Mouse (Mus musculus): ENCODE results near the gene Pou6f1. TPM values are rescaled to one million over a fixed set of nuclear protein-coding genes. Genes with fewer than 3 reads are reported as not detected.

Gene Pou6f1
- polyA plus RNA-seq, 1 experiment from 2014 or later: 41.2 TPM

GRCm38 (mm10) chr15:100527900-100528299 lies 71.9 kb downstream of the Pou6f1 start:
- no peaks in the 10 kb centered on the region for H3K4me1 ChIP-seq (replicated peaks)
- H3K4me3 ChIP-seq: no peak overlapping the region
- no peak overlapping the region for H3K4me2 ChIP-seq
- no peaks in the 10 kb centered on the region for H3K9me3 ChIP-seq
- H3K36me3 ChIP-seq: peaks cover 32% of the 10 kb centered on the region
- no peak overlapping the region for H3K9ac ChIP-seq
- H3K27me3 ChIP-seq: no peaks in the 10 kb centered on the region
- H3K27ac ChIP-seq: no peak overlapping the region
- ATAC-seq (ENCODE audit: low FRiP score): no peak
- WGBS: 90% methylated on average over 5 of the region's 5 CpGs

DNA sequence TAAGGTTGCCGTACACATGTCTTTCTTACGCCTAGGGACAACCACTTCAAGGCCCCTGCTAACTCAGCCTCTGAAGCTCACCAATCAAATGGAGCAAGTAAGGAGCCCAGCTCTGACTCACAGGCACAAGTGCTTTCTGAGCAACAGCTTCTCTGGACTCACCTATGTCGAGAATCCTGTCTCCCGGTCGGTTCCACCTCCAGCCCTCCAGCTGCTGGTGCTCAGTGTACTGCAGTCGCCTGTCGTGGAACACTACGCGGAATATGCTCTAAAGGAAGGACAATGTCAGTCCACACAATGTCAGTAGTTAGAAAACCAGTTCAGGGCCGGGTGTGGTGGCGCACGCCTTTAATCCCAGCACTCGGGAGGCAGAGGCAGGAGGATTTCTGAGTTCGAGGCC lies 74.4 kb downstream of the Pou6f1 start:
- Histone ChIP-seq H3K27me3 (no peaks in the 10 kb centered on the region), H3K9ac (no peak overlapping the region), H3K27ac (no peak overlapping the region), H3K9me3 (no peaks in the 10 kb centered on the region), H3K4me1 (replicated peaks) (no peaks in the 10 kb centered on the region), H3K36me3 (peaks cover 47% of the 10 kb centered on the region), H3K4me3 (no peak overlapping the region), H3K4me2 (no peak overlapping the region)
- 97% methylated on average over 14 of the region's 14 CpGs for WGBS
- no peak for ATAC-seq (ENCODE audit: low FRiP score)

Small RNAs within 50 kb of the gene (microRNA-seq; reads per million reads assigned to microRNA genes)
- gene Mir6961: not detected

Other genes with a start within 250 kb of the Pou6f1 start
- 0.62 TPM in 1 of 2 replicates, not detected in the other for gene Methig1, start 246.8 kb downstream of the Pou6f1 start, polyA plus RNA-seq (2015; fragmentation: Nextera tagmentation; extraction: Ambion mirVana)
- not detected in 2 replicates for gene Mettl7a2, start 246.8 kb downstream of the Pou6f1 start, polyA plus RNA-seq (2015; fragmentation: Nextera tagmentation; extraction: Ambion mirVana)
- gene Higd1c, start 235.4 kb downstream of the Pou6f1 start, polyA plus RNA-seq (2015; fragmentation: Nextera tagmentation; extraction: Ambion mirVana): not detected in 2 replicates
- gene Gm5475, start 177.8 kb downstream of the Pou6f1 start, polyA plus RNA-seq (2015; fragmentation: Nextera tagmentation; extraction: Ambion mirVana): 0.10 and 0.14 TPM in 2 replicates
- gene Slc11a2, start 174.9 kb downstream of the Pou6f1 start, polyA plus RNA-seq (2015; fragmentation: Nextera tagmentation; extraction: Ambion mirVana): 23.8 and 24.1 TPM in 2 replicates
- gene Letmd1, start 131.0 kb downstream of the Pou6f1 start, polyA plus RNA-seq (2015; fragmentation: Nextera tagmentation; extraction: Ambion mirVana): 53.1 and 56.4 TPM in 2 replicates
- gene Csrnp2, start 104.5 kb downstream of the Pou6f1 start, polyA plus RNA-seq (2015; fragmentation: Nextera tagmentation; extraction: Ambion mirVana): 43.2 and 44.4 TPM in 2 replicates
- 40.3 and 41.6 TPM in 2 replicates for gene Tfcp2, start 48.0 kb downstream of the Pou6f1 start, polyA plus RNA-seq (2015; fragmentation: Nextera tagmentation; extraction: Ambion mirVana)
- gene Dazap2, start 15.4 kb upstream of the Pou6f1 start, polyA plus RNA-seq (2015; fragmentation: Nextera tagmentation; extraction: Ambion mirVana): 150 and 152 TPM in 2 replicates
- gene Smagp, start 37.0 kb upstream of the Pou6f1 start, polyA plus RNA-seq (2015; fragmentation: Nextera tagmentation; extraction: Ambion mirVana): 4.0 and 4.1 TPM in 2 replicates
- gene Bin2, start 69.6 kb upstream of the Pou6f1 start, polyA plus RNA-seq (2015; fragmentation: Nextera tagmentation; extraction: Ambion mirVana): 2.0 and 2.4 TPM in 2 replicates
- 1.4 and 2.1 TPM in 2 replicates for gene Cela1, start 87.9 kb upstream of the Pou6f1 start, polyA plus RNA-seq (2015; fragmentation: Nextera tagmentation; extraction: Ambion mirVana)
- gene Galnt6, start 129.4 kb upstream of the Pou6f1 start, polyA plus RNA-seq (2015; fragmentation: Nextera tagmentation; extraction: Ambion mirVana): 0.13 and 0.17 TPM in 2 replicates
- gene Slc4a8, start 161.8 kb upstream of the Pou6f1 start, polyA plus RNA-seq (2015; fragmentation: Nextera tagmentation; extraction: Ambion mirVana): 25.7 and 26.2 TPM in 2 replicates

Measured in hindbrain, embryonic 13.5 days (tissue).